Mouse (Mus musculus): ENCODE data around the gene Olfr51. TPM values are rescaled to one million over a fixed set of nuclear protein-coding genes. Genes with fewer than 3 reads are reported as not detected.
"Not testable (repeated sequence)": the region's sequence is repeated elsewhere in the genome, so short reads cannot be mapped to it uniquely, and the experiment has no call there.

Olfr51 gene
- polyA plus RNA-seq, 1 experiment from 2014 or later = not detected

- H3K27ac ChIP-seq (ENCODE audit: low read depth, low read length); H3K4me1 ChIP-seq (ENCODE audit: control insufficient read depth, insufficient read depth, low read depth, low read length); H3K9ac ChIP-seq (ENCODE audit: low read depth, low read length); H3K9me3 ChIP-seq (ENCODE audit: control insufficient read depth, low read length); H3K4me2 ChIP-seq (ENCODE audit: low read length); H3K36me3 ChIP-seq (ENCODE audit: control insufficient read depth, insufficient read depth, low read length); ATAC-seq; H3K27me3 ChIP-seq (replicated peaks; ENCODE audit: control insufficient read depth, insufficient read depth, low read length); H3K4me3 ChIP-seq (ENCODE audit: low read length): not testable (repeated sequence)
- WGBS = 74% methylated on average over 8 of the region's 8 CpGs
These were observed 26.0 kb downstream of the Olfr51 start for GRCm38 (mm10) chr11:51029381-51029780.

GRCm38 (mm10) chr11:51030225-51030624 is 26.8 kb downstream of the Olfr51 start:
- H3K4me3 ChIP-seq (ENCODE audit: low read length) = no peak overlapping the region
- H3K4me1 ChIP-seq (ENCODE audit: control insufficient read depth, insufficient read depth, low read depth, low read length) = no peaks in the 10 kb centered on the region
- H3K4me2 ChIP-seq (ENCODE audit: low read length) = no peak overlapping the region
- WGBS = 71% methylated on average over 2 of the region's 2 CpGs
- H3K27ac ChIP-seq (ENCODE audit: low read depth, low read length) = no peak overlapping the region
- no peak for ATAC-seq
- H3K36me3 ChIP-seq (ENCODE audit: control insufficient read depth, insufficient read depth, low read length) = no peaks in the 10 kb centered on the region
- H3K9me3 ChIP-seq (ENCODE audit: control insufficient read depth, low read length) = no peaks in the 10 kb centered on the region
- no peak overlapping the region for H3K9ac ChIP-seq (ENCODE audit: low read depth, low read length)
- H3K27me3 ChIP-seq (replicated peaks; ENCODE audit: control insufficient read depth, insufficient read depth, low read length) = no peaks in the 10 kb centered on the region

GRCm38 (mm10) chr11:51032851-51033250 is 29.5 kb downstream of the Olfr51 start:
- no peak overlapping the region for H3K4me3 ChIP-seq (ENCODE audit: low read length)
- H3K27me3 ChIP-seq (replicated peaks; ENCODE audit: control insufficient read depth, insufficient read depth, low read length) = no peaks in the 10 kb centered on the region
- no peak overlapping the region for H3K27ac ChIP-seq (ENCODE audit: low read depth, low read length)
- no peak overlapping the region for H3K9ac ChIP-seq (ENCODE audit: low read depth, low read length)
- 32% methylated on average over 1 of the region's 1 CpGs for WGBS
- no peaks in the 10 kb centered on the region for H3K9me3 ChIP-seq (ENCODE audit: control insufficient read depth, low read length)
- ATAC-seq = no peak
- no peak overlapping the region for H3K4me2 ChIP-seq (ENCODE audit: low read length)
- no peaks in the 10 kb centered on the region for H3K4me1 ChIP-seq (ENCODE audit: control insufficient read depth, insufficient read depth, low read depth, low read length)
- H3K36me3 ChIP-seq (ENCODE audit: control insufficient read depth, insufficient read depth, low read length) = no peaks in the 10 kb centered on the region

GRCm38 (mm10) chr11:51034141-51034540 is 30.7 kb downstream of the Olfr51 start:
- H3K27ac ChIP-seq (ENCODE audit: low read depth, low read length); H3K9me3 ChIP-seq (ENCODE audit: control insufficient read depth, low read length); H3K9ac ChIP-seq (ENCODE audit: low read depth, low read length); H3K4me2 ChIP-seq (ENCODE audit: low read length); H3K36me3 ChIP-seq (ENCODE audit: control insufficient read depth, insufficient read depth, low read length); ATAC-seq; H3K27me3 ChIP-seq (replicated peaks; ENCODE audit: control insufficient read depth, insufficient read depth, low read length); H3K4me1 ChIP-seq (ENCODE audit: control insufficient read depth, insufficient read depth, low read depth, low read length); H3K4me3 ChIP-seq (ENCODE audit: low read length): not testable (repeated sequence)

- Histone ChIP-seq H3K9ac (ENCODE audit: low read depth, low read length) (no peak overlapping the region), H3K4me3 (ENCODE audit: low read length) (no peak overlapping the region), H3K9me3 (ENCODE audit: control insufficient read depth, low read length) (no peaks in the 10 kb centered on the region), H3K4me2 (ENCODE audit: low read length) (no peak overlapping the region), H3K36me3 (ENCODE audit: control insufficient read depth, insufficient read depth, low read length) (no peaks in the 10 kb centered on the region), H3K27ac (ENCODE audit: low read depth, low read length) (no peak overlapping the region), H3K27me3 (replicated peaks; ENCODE audit: control insufficient read depth, insufficient read depth, low read length) (no peaks in the 10 kb centered on the region), H3K4me1 (ENCODE audit: control insufficient read depth, insufficient read depth, low read depth, low read length) (no peaks in the 10 kb centered on the region)
- no peak for ATAC-seq
- WGBS = 91% methylated on average over 2 of the region's 2 CpGs
These were observed 32.6 kb downstream of the Olfr51 start for GRCm38 (mm10) chr11:51035951-51036350.

GRCm38 (mm10) chr11:51044776-51045175 is 41.4 kb downstream of the Olfr51 start:
- 70% methylated on average over 3 of the region's 3 CpGs for WGBS
- not testable (repeated sequence) for H3K27me3 ChIP-seq (replicated peaks; ENCODE audit: control insufficient read depth, insufficient read depth, low read length); H3K4me3 ChIP-seq (ENCODE audit: low read length); H3K36me3 ChIP-seq (ENCODE audit: control insufficient read depth, insufficient read depth, low read length); H3K27ac ChIP-seq (ENCODE audit: low read depth, low read length); H3K9me3 ChIP-seq (ENCODE audit: control insufficient read depth, low read length); H3K9ac ChIP-seq (ENCODE audit: low read depth, low read length); H3K4me1 ChIP-seq (ENCODE audit: control insufficient read depth, insufficient read depth, low read depth, low read length); ATAC-seq; H3K4me2 ChIP-seq (ENCODE audit: low read length)

- H3K27ac ChIP-seq (ENCODE audit: low read depth, low read length); H3K4me1 ChIP-seq (ENCODE audit: control insufficient read depth, insufficient read depth, low read depth, low read length); H3K27me3 ChIP-seq (replicated peaks; ENCODE audit: control insufficient read depth, insufficient read depth, low read length); H3K9me3 ChIP-seq (ENCODE audit: control insufficient read depth, low read length); H3K36me3 ChIP-seq (ENCODE audit: control insufficient read depth, insufficient read depth, low read length); ATAC-seq; H3K4me2 ChIP-seq (ENCODE audit: low read length); H3K9ac ChIP-seq (ENCODE audit: low read depth, low read length); H3K4me3 ChIP-seq (ENCODE audit: low read length): not testable (repeated sequence)
- WGBS = 72% methylated on average over 3 of the region's 3 CpGs
These were observed 44.4 kb downstream of the Olfr51 start, which contains the start of gene Olfr1375 for GRCm38 (mm10) chr11:51047809-51048208. Olfr1375 (plus strand) TSS chr11:51048109.

GRCm38 (mm10) chr11:51051678-51052077 is 48.3 kb downstream of the Olfr51 start:
- no peaks in the 10 kb centered on the region for H3K4me1 ChIP-seq (ENCODE audit: control insufficient read depth, insufficient read depth, low read depth, low read length)
- H3K9ac ChIP-seq (ENCODE audit: low read depth, low read length) = no peak overlapping the region
- no peaks in the 10 kb centered on the region for H3K9me3 ChIP-seq (ENCODE audit: control insufficient read depth, low read length)
- ATAC-seq = no peak
- H3K27me3 ChIP-seq (replicated peaks; ENCODE audit: control insufficient read depth, insufficient read depth, low read length) = no peaks in the 10 kb centered on the region
- H3K36me3 ChIP-seq (ENCODE audit: control insufficient read depth, insufficient read depth, low read length) = no peaks in the 10 kb centered on the region
- H3K4me2 ChIP-seq (ENCODE audit: low read length) = no peak overlapping the region
- WGBS = 66% methylated on average over 2 of the region's 2 CpGs
- H3K27ac ChIP-seq (ENCODE audit: low read depth, low read length) = no peak overlapping the region
- H3K4me3 ChIP-seq (ENCODE audit: low read length) = no peak overlapping the region

GRCm38 (mm10) chr11:51053230-51053629 is 49.8 kb downstream of the Olfr51 start:
- Histone ChIP-seq H3K27me3 (replicated peaks; ENCODE audit: control insufficient read depth, insufficient read depth, low read length) (no peaks in the 10 kb centered on the region), H3K4me3 (ENCODE audit: low read length) (no peak overlapping the region), H3K4me2 (ENCODE audit: low read length) (no peak overlapping the region), H3K9me3 (ENCODE audit: control insufficient read depth, low read length) (no peaks in the 10 kb centered on the region), H3K9ac (ENCODE audit: low read depth, low read length) (no peak overlapping the region), H3K4me1 (ENCODE audit: control insufficient read depth, insufficient read depth, low read depth, low read length) (no peaks in the 10 kb centered on the region), H3K36me3 (ENCODE audit: control insufficient read depth, insufficient read depth, low read length) (no peaks in the 10 kb centered on the region), H3K27ac (ENCODE audit: low read depth, low read length) (no peak overlapping the region)
- 46% methylated on average over 3 of the region's 3 CpGs for WGBS
- ATAC-seq = no peak

GRCm38 (mm10) chr11:51059151-51059571 is 55.8 kb downstream of the Olfr51 start, which contains the start of gene Zfp354a:
Zfp354a (plus strand) TSS chr11:51059257.
- WGBS = under 1% methylated on average over 32 of the region's 32 CpGs
- Histone ChIP-seq H3K27ac (ENCODE audit: low read depth, low read length) (peak within 1 kb of the TSS; percentile 78), H3K9ac (ENCODE audit: low read depth, low read length) (peak within 1 kb of the TSS; percentile 98), H3K27me3 (replicated peaks; ENCODE audit: control insufficient read depth, insufficient read depth, low read length) (no peaks in the 10 kb centered on the region), H3K4me2 (ENCODE audit: low read length) (peak within 1 kb of the TSS; percentile 85), H3K4me3 (ENCODE audit: low read length) (peak within 1 kb of the TSS; percentile 89), H3K4me1 (ENCODE audit: control insufficient read depth, insufficient read depth, low read depth, low read length) (peaks cover 10% of the 10 kb centered on the region), H3K36me3 (ENCODE audit: control insufficient read depth, insufficient read depth, low read length) (peaks cover 14% of the 10 kb centered on the region), H3K9me3 (ENCODE audit: control insufficient read depth, low read length) (no peaks in the 10 kb centered on the region)
- peak; percentile 96 for ATAC-seq
